Mouse (Mus musculus) liver, adult 2 months (tissue): ENCODE measurements around the gene Sept14.

Experiments used
- CTCF ChIP-seq: fragments of 200-500 bp; IDR thresholded peaks from 2 replicates; pipeline ENCODE4 v1.5.1; 2011; ENCODE audit warnings: low read depth, low read length, control low read depth
- POLR2A ChIP-seq: fragments of 200-500 bp; IDR thresholded peaks from 2 replicates; pipeline ENCODE4 v1.6.1; 2011; ENCODE audit warnings: low read length, control low read depth; ENCODE audit not compliant: insufficient read depth; ENCODE audit errors: extremely low read depth

DNA sequence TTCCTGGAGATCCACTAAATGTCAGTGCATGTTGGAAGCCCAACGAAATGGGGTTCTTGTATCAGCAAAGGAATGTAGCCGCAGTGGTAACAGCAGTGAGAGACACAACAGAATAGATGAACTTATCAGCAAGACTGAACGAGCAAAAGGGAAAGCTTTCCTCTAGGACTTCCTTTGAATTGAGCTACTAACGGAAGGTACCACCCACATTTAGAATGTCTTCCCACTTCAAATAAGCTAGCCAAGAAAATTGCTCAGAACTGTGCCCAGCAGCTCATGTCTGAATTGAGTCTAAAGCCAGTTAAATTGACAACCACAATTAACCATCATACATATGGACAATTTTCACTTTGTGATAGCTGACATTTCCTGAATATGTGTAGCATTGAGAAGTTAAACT, 40.5 kb downstream of the Sept14 start:
- TF ChIP-seq POLR2A (no peak), CTCF (no peak)
